ENCODE assay signal across 17 mouse cellular contexts in genomic region chr15:21355356-21356101, GRCm38 (mm10).
"Had no signal": no experiment of that assay in that cellular context is flagged by ENCODE, and none has a peak within 500 bp of the region (broad histone marks: within the 10 kb centered on the region; RNA-seq: fewer than 3 reads in every experiment).

No protein-coding gene starts in this region.

- ATAC-seq: liver, postnatal 0 days; lung, postnatal 0 days; midbrain, embryonic 13.5 days; midbrain, embryonic 15.5 days had no signal

- H3K4me3 ChIP-seq: lung, embryonic 15.5 days; megakaryocyte, embryonic 14.5 days; midbrain, embryonic 13.5 days; midbrain, embryonic 15.5 days; neural tube, embryonic 12.5 days; stomach, embryonic 15.5 days had no signal

- DNase-seq: liver, postnatal 0 days; lung, adult 2 months; lung, postnatal 14 days; lung, postnatal 36 days; right cerebral cortex, postnatal 25 days; thymus, adult 18-20 months; thymus, postnatal 14 days; thymus, postnatal 36 days had no signal

- H3K27ac ChIP-seq: lung, embryonic 15.5 days; macrophage; midbrain, embryonic 13.5 days; midbrain, embryonic 15.5 days; neural tube, embryonic 12.5 days; stomach, embryonic 15.5 days; stomach, postnatal 0 days had no signal
